Mouse (Mus musculus) heart, embryonic 15.5 days (tissue): ENCODE measurements at regions not wholly inside any gene's neighbourhood (a gene's known extent, or its start where the extent isn't known, plus 50 kb on each side); places are given as distances from the start of the nearest gene placed in this dataset.

Experiments used
- ATAC-seq: fragments of 200-750 bp; cut with Nextera tagmentation; replicated peaks from 2 replicates; pipeline ENCODE4 v1.8.0; 2017; ENCODE audit warnings: low read depth, moderate TSS enrichment; ENCODE audit not compliant: insufficient number of reproducible peaks, insufficient read depth, low FRiP score
- H3K27ac ChIP-seq: fragments of 300-500 bp; sonication (generic); 2 replicates; pipeline ENCODE4 v1.5.1; 2015; ENCODE audit warnings: mild to moderate bottlenecking, inconsistent platforms
- H3K27me3 ChIP-seq: fragments of 300-500 bp; sonication (generic); 2 replicates; pipeline ENCODE4 v1.6.1; 2015; ENCODE audit warnings: inconsistent platforms
- H3K36me3 ChIP-seq: fragments of 300-500 bp; sonication (generic); 2 replicates; pipeline ENCODE4 v1.6.1; 2015; ENCODE audit warnings: mild to moderate bottlenecking, inconsistent platforms
- H3K4me1 ChIP-seq: fragments of 300-500 bp; sonication (generic); replicated peaks from 2 replicates; pipeline ENCODE4 v1.6.1; 2015; ENCODE audit warnings: inconsistent platforms
- H3K4me2 ChIP-seq: fragments of 300-500 bp; sonication (generic); 2 replicates; pipeline ENCODE4 v1.6.1; 2015; ENCODE audit warnings: inconsistent platforms, mild to moderate bottlenecking, moderate library complexity
- H3K4me3 ChIP-seq: fragments of 300-500 bp; sonication (generic); 2 replicates; pipeline ENCODE4 v1.5.1; 2015; ENCODE audit warnings: mild to moderate bottlenecking, inconsistent platforms
- H3K9ac ChIP-seq: fragments of 300-500 bp; sonication (generic); 2 replicates; pipeline ENCODE4 v1.6.1; 2015; ENCODE audit warnings: mild to moderate bottlenecking, inconsistent platforms
- H3K9me3 ChIP-seq: fragments of 300-500 bp; sonication (generic); replicated peaks from 2 replicates; pipeline ENCODE4 v1.6.1; 2016; ENCODE audit warnings: inconsistent platforms
- WGBS: fragments of 180-500 bp; shearing (Covaris S2); methylation state at CpG from one replicate; pipeline ENCODE4 v1.1.7; 2015; ENCODE audit warnings: mixed read lengths; 5-methylcytosine and 5-hydroxymethylcytosine counted together

DNA sequence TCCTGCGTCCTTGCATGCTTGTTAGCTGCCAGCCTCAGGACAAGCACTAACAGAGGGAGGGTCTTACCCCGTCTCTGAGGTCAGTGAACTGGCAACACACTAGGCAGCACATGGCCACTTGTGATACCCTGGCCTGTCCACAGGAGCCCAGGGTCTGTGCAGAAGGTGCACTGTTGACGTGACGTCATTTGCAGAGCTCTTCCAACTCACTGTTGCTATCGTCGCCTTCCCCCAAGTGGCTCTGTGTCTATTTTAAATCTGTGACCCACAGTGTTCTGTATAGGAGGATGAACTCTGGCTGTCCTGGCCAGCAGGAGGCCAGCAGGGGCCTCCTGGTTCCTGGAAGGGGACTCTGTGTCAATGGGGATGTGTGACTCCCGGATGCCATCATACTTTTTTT, 120.1 kb upstream of the Smad3 start:
- H3K27ac ChIP-seq = peak overlapping the region; percentile 83

DNA sequence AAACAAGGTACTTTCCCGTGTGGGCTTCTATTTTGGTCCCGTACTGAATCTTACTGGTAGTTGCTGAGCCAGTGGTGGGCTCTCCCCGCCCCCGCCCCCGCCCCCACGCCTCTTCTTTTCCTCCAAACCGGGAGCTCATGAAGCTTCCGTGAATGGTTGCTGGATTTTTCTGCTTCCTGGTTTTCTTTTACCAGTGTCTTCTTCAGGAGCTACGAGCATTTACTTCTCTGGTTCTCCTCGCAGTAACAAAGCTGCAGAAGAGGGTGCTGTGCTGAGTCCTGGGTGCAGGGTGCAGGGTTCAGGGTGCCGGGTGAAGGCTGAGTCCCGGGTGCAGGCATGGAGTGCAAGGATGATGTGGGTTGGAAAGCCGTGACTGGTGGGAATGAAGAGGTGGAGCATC, 119.1 kb upstream of the Smad3 start:
- H3K27me3 ChIP-seq = no peaks in the 10 kb centered on the region
- 21% methylated on average over 13 of the region's 13 CpGs for WGBS
- H3K4me3 ChIP-seq = 0 out of 2 replicates have a peak overlapping the region, but pooled peaks have one; percentile 7
- no peaks in the 10 kb centered on the region for H3K9me3 ChIP-seq
- 0 out of 2 replicates have a peak overlapping the region, but pooled peaks have one; percentile 5 for H3K9ac ChIP-seq
- H3K4me2 ChIP-seq = peak overlapping the region; percentile 48
- no peak for ATAC-seq
- H3K27ac ChIP-seq = peak overlapping the region; percentile 83
- no peaks in the 10 kb centered on the region for H3K36me3 ChIP-seq
- peaks cover 28% of the 10 kb centered on the region for H3K4me1 ChIP-seq

More for the DNA sequence above, 120.1 kb upstream of the Smad3 start:
- Histone ChIP-seq H3K4me2 (no peak overlapping the region), H3K9me3 (no peaks in the 10 kb centered on the region), H3K9ac (no peak overlapping the region), H3K36me3 (no peaks in the 10 kb centered on the region), H3K4me1 (peaks cover 28% of the 10 kb centered on the region), H3K27me3 (no peaks in the 10 kb centered on the region), H3K4me3 (no peak overlapping the region)
- 43% methylated on average over 7 of the region's 7 CpGs for WGBS
- ATAC-seq = peak; percentile 85

DNA sequence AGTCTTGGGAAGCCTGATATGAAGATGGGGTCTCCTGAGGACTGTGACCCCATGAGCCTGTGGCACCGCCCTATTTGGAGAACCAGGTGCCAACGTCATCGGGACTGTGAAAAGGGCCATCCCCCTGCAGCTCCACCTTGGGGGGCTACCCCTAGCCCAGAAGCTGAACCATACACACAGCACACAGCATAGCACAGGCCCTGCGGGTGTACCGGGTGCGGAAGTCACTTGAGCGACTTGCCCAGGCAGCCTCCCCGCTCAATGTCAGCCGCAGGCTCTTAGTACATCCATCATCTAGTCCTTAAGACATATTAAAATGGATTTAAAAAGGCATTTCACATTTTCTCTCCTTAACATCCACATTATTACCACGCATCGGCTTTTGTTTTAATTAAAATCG, 118.2 kb upstream of the Smad3 start:
- no peaks in the 10 kb centered on the region for H3K36me3 ChIP-seq
- no peak for ATAC-seq
- H3K9ac ChIP-seq = no peak overlapping the region
- WGBS = 88% methylated on average over 12 of the region's 12 CpGs
- H3K9me3 ChIP-seq = no peaks in the 10 kb centered on the region
- H3K27me3 ChIP-seq = no peaks in the 10 kb centered on the region
- H3K4me2 ChIP-seq = no peak overlapping the region; the same call in 1 of the 2 replicates
- H3K27ac ChIP-seq = no peak overlapping the region
- H3K4me1 ChIP-seq = peaks cover 28% of the 10 kb centered on the region
- no peak overlapping the region for H3K4me3 ChIP-seq

DNA sequence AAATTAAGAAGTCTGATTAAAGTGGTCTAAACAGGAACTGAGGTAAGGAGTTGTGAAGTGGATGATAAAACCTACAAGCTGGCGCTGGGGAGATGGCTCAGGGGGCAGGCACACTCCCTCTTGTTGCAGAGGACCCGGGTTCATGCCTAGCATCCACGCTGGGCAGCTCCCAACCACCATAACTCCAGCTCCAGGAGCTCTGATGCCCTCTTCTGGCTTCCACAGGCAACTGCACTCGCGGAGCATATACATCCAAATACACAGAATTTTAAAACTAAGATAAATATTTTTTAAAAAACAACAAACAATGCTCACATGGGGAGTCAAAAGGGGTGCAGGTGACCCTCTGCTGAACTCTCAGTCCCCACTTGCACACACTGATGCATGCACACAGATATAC, 117.4 kb upstream of the Smad3 start:
- H3K4me1 ChIP-seq = peaks cover 22% of the 10 kb centered on the region
- H3K36me3 ChIP-seq = no peaks in the 10 kb centered on the region
- no peak overlapping the region for H3K4me3 ChIP-seq
- H3K27ac ChIP-seq = no peak overlapping the region
- no peak overlapping the region for H3K4me2 ChIP-seq
- H3K9ac ChIP-seq = no peak overlapping the region
- H3K27me3 ChIP-seq = no peaks in the 10 kb centered on the region
- ATAC-seq = no peak
- no peaks in the 10 kb centered on the region for H3K9me3 ChIP-seq
- WGBS = 93% methylated on average over 5 of the region's 5 CpGs

DNA sequence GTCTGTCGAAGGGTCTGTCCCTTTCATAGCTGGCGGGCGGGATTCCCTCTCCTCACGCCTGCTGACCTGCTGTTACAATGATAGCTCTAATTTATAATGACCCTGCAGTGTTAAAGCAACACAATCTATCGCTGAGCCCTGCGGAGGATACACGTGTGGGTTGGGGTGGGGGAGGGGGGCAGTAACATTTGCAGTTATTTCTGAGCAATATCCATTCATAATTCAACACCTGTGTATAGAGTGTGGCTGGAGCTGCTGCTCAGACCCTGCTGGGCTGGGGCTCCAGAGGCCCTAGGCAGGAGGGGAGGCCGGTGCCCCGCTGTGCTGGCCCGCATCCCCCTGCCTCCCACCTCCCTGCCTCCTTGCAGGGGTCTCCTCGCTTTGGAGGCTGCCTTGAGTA, 106.6 kb upstream of the Smad3 start:
- no peak for ATAC-seq

DNA sequence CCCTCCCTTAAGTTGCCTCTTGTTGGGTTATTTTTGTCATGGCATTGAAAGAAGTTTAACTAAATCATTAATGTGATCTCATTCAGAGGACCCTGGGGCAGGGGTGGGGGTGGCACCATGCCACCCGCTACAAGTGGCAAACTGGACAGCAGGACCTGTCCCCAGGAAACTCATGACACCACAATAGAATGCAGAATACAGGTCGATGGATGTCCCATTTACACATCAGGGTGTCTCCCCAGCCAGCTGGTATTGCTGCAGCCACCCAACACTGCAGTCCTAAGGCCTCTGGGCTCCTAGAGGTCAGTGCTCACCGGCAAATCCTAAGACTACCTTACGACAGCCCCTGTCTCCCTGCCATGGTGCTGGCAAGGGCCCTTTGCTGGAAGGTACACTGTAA, 105.5 kb upstream of the Smad3 start:
- WGBS = 81% methylated on average over 4 of the region's 4 CpGs
- H3K4me3 ChIP-seq = no peak overlapping the region
- no peaks in the 10 kb centered on the region for H3K27me3 ChIP-seq
- H3K9ac ChIP-seq = no peak overlapping the region
- no peak overlapping the region for H3K27ac ChIP-seq
- 0 out of 2 replicates have a peak, but pooled peaks cover under 1% of the 10 kb centered on the region for H3K9me3 ChIP-seq
- no peak overlapping the region for H3K4me2 ChIP-seq
- H3K36me3 ChIP-seq = no peaks in the 10 kb centered on the region
- peaks cover 10% of the 10 kb centered on the region for H3K4me1 ChIP-seq
- no peak for ATAC-seq

More for the DNA sequence above, 106.6 kb upstream of the Smad3 start:
- WGBS = 69% methylated on average over 11 of the region's 11 CpGs
- Histone ChIP-seq H3K9me3 (no peaks in the 10 kb centered on the region), H3K4me2 (no peak overlapping the region), H3K9ac (no peak overlapping the region), H3K27ac (no peak overlapping the region), H3K4me1 (peaks cover 10% of the 10 kb centered on the region), H3K4me3 (no peak overlapping the region), H3K36me3 (no peaks in the 10 kb centered on the region), H3K27me3 (no peaks in the 10 kb centered on the region)

DNA sequence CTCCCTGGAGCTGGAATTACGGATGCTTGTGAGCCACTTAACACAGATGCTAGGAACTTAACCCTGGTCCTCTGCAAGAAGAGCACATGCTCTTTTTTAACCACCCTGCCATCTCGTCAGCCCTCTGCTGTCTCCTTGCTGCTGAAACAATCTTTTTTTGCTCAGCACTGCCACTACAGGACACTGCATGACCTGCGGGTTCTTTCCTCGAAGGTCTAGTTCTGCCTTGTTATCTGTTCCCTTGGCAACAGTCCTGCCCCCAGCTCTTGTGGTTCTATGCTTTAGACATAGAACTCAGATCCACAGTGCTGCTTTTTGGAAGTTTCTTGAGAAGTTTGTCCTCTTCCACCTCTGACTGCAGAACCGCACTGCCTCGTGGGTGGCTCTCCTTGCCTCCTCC, 104.6 kb upstream of the Smad3 start:
- WGBS = 39% methylated on average over 6 of the region's 6 CpGs
- Histone ChIP-seq H3K4me3 (no peak overlapping the region), H3K4me1 (peaks cover 10% of the 10 kb centered on the region), H3K27ac (no peak overlapping the region), H3K4me2 (no peak overlapping the region), H3K27me3 (no peaks in the 10 kb centered on the region), H3K9ac (no peak overlapping the region), H3K36me3 (no peaks in the 10 kb centered on the region), H3K9me3 (0 out of 2 replicates have a peak, but pooled peaks cover 2% of the 10 kb centered on the region)
- ATAC-seq = no peak

DNA sequence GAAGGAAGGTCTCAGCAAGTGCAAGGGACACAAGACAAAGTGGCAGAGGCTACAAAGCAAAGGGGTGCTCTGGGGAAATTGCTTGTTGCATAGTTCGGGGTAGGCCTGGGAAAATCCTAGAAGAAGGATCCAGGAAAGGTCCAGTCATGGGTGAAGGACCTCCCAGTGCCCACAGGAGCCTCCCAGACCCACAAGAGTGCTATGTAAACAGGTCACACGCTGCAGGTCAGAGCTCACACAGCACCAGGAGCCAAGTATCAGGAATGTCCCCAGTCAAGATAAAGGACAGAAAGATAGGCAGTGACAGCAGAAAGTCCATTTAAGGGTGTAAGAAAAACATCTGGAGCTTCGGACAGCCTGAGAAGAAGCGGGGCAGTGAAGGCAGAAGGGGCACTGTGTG, 103.6 kb upstream of the Smad3 start:
- Histone ChIP-seq H3K27me3 (no peaks in the 10 kb centered on the region), H3K36me3 (no peaks in the 10 kb centered on the region), H3K27ac (no peak overlapping the region), H3K4me2 (no peak overlapping the region), H3K9me3 (0 out of 2 replicates have a peak, but pooled peaks cover 2% of the 10 kb centered on the region), H3K4me1 (peaks cover 11% of the 10 kb centered on the region), H3K4me3 (no peak overlapping the region), H3K9ac (no peak overlapping the region)
- WGBS = 31% methylated on average over 4 of the region's 4 CpGs
- no peak for ATAC-seq

DNA sequence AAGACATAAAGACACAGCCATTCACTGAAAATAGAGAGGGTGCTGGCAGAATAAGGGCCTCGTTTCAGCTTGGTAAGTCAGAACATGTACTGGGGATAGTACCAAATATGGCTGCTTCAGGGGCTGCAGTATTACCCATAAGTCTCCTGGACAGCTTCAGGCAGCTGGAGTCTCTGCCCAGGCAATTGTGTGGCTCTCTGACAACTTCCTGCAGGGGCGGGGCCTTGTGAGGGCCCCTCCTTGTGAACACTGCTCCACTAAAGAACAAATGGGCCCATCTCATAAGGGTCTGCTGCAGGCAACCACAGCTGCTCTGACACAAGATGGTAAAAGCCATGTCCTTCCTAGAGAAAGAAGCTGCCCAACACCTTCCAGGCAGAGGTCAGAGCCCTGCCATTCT, 102.4 kb upstream of the Smad3 start:
- no peak overlapping the region for H3K27ac ChIP-seq
- peaks cover 14% of the 10 kb centered on the region for H3K4me1 ChIP-seq
- H3K4me2 ChIP-seq = no peak overlapping the region
- H3K27me3 ChIP-seq = no peaks in the 10 kb centered on the region
- no peak overlapping the region for H3K4me3 ChIP-seq
- 0 out of 2 replicates have a peak, but pooled peaks cover 2% of the 10 kb centered on the region for H3K9me3 ChIP-seq
- ATAC-seq = no peak
- 87% methylated on average over 2 of the region's 2 CpGs for WGBS
- no peaks in the 10 kb centered on the region for H3K36me3 ChIP-seq
- H3K9ac ChIP-seq = no peak overlapping the region

DNA sequence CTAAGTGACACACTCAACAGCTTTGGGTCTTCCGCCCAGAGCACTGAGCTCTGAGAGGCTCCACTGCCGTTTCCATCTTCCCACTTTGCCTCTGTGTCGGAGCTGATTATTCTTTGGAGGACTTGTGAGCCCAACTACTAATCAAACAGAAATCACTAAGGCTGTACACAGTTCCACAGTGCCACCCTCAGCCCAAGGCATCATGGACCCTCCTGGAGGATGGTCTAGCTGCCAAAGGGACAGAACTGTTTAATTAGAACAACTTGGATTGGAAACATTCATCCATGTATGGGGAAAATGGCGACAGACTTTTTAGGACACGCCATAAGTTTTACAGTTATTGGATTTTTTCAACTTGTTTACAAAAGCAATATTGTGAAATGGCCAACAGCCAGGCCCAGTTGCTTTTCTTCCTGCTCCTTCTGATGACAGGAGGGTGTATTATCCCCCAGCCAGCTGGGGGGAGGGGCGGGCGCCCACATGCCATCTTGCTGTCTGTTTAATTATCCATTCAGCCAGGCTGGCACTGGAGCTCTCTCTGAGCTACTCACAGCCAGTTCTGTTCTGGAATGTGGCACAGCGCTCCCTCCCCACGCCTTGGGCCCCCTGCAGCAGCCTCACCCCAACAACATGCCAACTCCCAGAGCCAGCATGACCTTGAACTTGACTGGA, 98.4 kb upstream of the Smad3 start:
- 0 out of 2 replicates have a peak, but pooled peaks cover 2% of the 10 kb centered on the region for H3K9me3 ChIP-seq
- H3K27ac ChIP-seq = no peak overlapping the region
- ATAC-seq = no peak
- WGBS = 77% methylated on average over 9 of the region's 9 CpGs
- no peak overlapping the region for H3K4me3 ChIP-seq
- H3K4me1 ChIP-seq = peaks cover 5% of the 10 kb centered on the region
- no peaks in the 10 kb centered on the region for H3K36me3 ChIP-seq
- no peak overlapping the region for H3K4me2 ChIP-seq
- H3K27me3 ChIP-seq = no peaks in the 10 kb centered on the region
- H3K9ac ChIP-seq = no peak overlapping the region

DNA sequence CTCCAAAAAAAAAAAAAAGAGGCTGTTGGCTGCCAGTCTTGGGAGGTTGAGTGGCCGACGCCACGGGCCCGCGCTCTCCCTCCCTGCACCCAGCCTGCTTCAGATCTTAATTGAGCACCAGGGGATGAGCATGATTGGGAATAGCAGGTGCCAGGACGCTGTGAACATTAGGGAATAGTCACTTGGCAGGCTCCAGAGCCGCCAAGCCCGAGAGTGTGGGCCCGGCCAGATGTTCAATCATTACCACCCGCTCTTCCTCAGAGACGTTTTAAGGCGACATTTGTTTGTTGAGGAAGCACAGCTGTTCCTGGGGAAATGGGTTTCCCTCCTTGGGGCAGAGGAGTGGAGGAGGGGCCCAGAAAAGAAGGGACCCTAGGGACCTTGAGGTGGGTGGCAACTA, 94.0 kb upstream of the Smad3 start:
- WGBS = 63% methylated on average over 12 of the region's 12 CpGs
- H3K27ac ChIP-seq = no peak overlapping the region
- H3K4me3 ChIP-seq = no peak overlapping the region
- no peak overlapping the region for H3K9ac ChIP-seq
- H3K27me3 ChIP-seq = no peaks in the 10 kb centered on the region
- peaks cover 8% of the 10 kb centered on the region for H3K4me1 ChIP-seq
- no peaks in the 10 kb centered on the region for H3K9me3 ChIP-seq
- no peak overlapping the region for H3K4me2 ChIP-seq
- ATAC-seq = no peak
- no peaks in the 10 kb centered on the region for H3K36me3 ChIP-seq

DNA sequence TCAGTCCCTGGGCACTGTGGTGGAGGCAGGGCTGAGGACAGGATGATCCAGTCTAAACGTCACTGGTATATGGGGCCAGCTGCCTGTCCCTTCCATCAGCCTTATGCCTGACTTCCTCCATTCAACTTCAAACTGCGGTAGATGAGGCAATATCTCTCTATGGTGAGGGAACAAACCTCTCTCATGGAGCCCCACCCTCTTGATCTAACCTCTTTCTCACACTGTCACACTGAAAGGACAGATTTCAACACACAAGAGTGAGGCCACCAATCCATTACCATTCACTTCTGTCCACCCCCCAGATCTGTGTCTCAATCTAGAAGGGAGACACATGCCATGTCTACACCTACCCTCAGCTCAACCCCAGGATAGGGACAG, 92.5 kb upstream of the Smad3 start:
- no peak for ATAC-seq
- no peaks in the 10 kb centered on the region for H3K36me3 ChIP-seq
- H3K27me3 ChIP-seq = no peaks in the 10 kb centered on the region
- H3K4me1 ChIP-seq = peaks cover 3% of the 10 kb centered on the region; the same call in 1 of the 2 replicates
- no peak overlapping the region for H3K4me3 ChIP-seq
- no peak overlapping the region for H3K27ac ChIP-seq
- no peaks in the 10 kb centered on the region for H3K9me3 ChIP-seq
- H3K4me2 ChIP-seq = no peak overlapping the region
- no peak overlapping the region for H3K9ac ChIP-seq
- 59% methylated on average over 2 of the region's 2 CpGs for WGBS
